Mouse (Mus musculus) kidney, adult 2 months (tissue): ENCODE data around the gene Rabgef1. TPM values are rescaled to one million over a fixed set of nuclear protein-coding genes. Genes with fewer than 3 reads are reported as not detected.
A peak's percentile ranks its signal among the peaks of the same experiment; 100 is the strongest.

Experiments
- DNase-seq: peaks from one replicate; pipeline ENCODE4 v3.0.0; 2021
- H3K27ac ChIP-seq: fragments of 200-500 bp; 2 replicates; pipeline ENCODE4 v1.5.1; 2012; ENCODE audit warnings: low read depth, low read length, control low read depth, inconsistent platforms; ENCODE audit not compliant: insufficient read depth
- H3K27me3 ChIP-seq: fragments of 200-500 bp; replicated peaks from 2 replicates; pipeline ENCODE4 v1.6.1; 2012; ENCODE audit warnings: mild to moderate bottlenecking, moderate library complexity, low read length, inconsistent platforms; ENCODE audit not compliant: control insufficient read depth, insufficient read depth
- H3K36me3 ChIP-seq: fragments of 200-500 bp; 2 replicates; pipeline ENCODE4 v1.6.1; 2012; ENCODE audit warnings: mild to moderate bottlenecking, moderate library complexity, low read length, inconsistent platforms; ENCODE audit not compliant: control insufficient read depth, insufficient read depth
- H3K4me1 ChIP-seq: fragments of 200-500 bp; 2 replicates; pipeline ENCODE4 v1.6.1; 2011; ENCODE audit warnings: low read length; ENCODE audit not compliant: control insufficient read depth, insufficient read depth
- H3K4me3 ChIP-seq: fragments of 200-500 bp; 2 replicates; pipeline ENCODE4 v1.5.1; 2011; ENCODE audit warnings: mild to moderate bottlenecking, low read depth, low read length, control low read depth; ENCODE audit not compliant: insufficient read depth
- CTCF ChIP-seq: fragments of 200-500 bp; conservative IDR thresholded peaks from 2 replicates; pipeline ENCODE4 v1.5.1; 2011; ENCODE audit warnings: low read depth, mild to moderate bottlenecking, control low read depth, low read length, moderate library complexity, mixed read lengths; ENCODE audit not compliant: insufficient read depth, insufficient read length
- POLR2A ChIP-seq: fragments of 200-500 bp; IDR thresholded peaks from one replicate; pipeline ENCODE4 v1.6.1; 2011; ENCODE audit warnings: low read depth, low read length, control low read depth
- WGBS: fragments of 180-500 bp; shearing (Covaris S2); methylation state at CpG from one replicate; pipeline ENCODE4 v1.1.7; 2018; 5-methylcytosine and 5-hydroxymethylcytosine counted together
- polyA plus RNA-seq: library from polyadenylated mRNA; depleted of rRNA; stranded (reverse); fragments of >200 nt; gene quantifications from 2 replicates; pipeline ENCODE4 v1.2.3, GENCODE M21; 2012

Rabgef1 gene
- polyA plus RNA-seq, 1 experiment, result 18.4 TPM

- Histone ChIP-seq H3K4me3 (peak overlapping the region; percentile 69), H3K27me3 (no peaks in the 10 kb centered on the region), H3K36me3 (no peaks in the 10 kb centered on the region), H3K27ac (peak overlapping the region; percentile 62), H3K4me1 (peaks cover 12% of the 10 kb centered on the region)
- under 1% methylated on average over 45 of the region's 46 CpGs for WGBS
- peak; percentile 66 for DNase-seq
- TF ChIP-seq CTCF, result no peak
- TF ChIP-seq POLR2A, result no peak
Measured at GRCm38 (mm10) chr5:130171956-130172601, 481 bp downstream of the Rabgef1 start.

- H3K36me3 ChIP-seq, result no peaks in the 10 kb centered on the region
- no peak overlapping the region for H3K27ac ChIP-seq
- no peaks in the 10 kb centered on the region for H3K27me3 ChIP-seq
- no peak for TF ChIP-seq POLR2A
- no peak for TF ChIP-seq CTCF
- 0 out of 2 replicates have a peak overlapping the region, but pooled peaks have one; percentile 69 for H3K4me3 ChIP-seq
- peaks cover 15% of the 10 kb centered on the region for H3K4me1 ChIP-seq
- no peak for DNase-seq
- 90% methylated on average over 4 of the region's 4 CpGs for WGBS
Measured at GRCm38 (mm10) chr5:130173012-130173411, 1.4 kb downstream of the Rabgef1 start.

- DNase-seq, result no peak
- Histone ChIP-seq H3K27ac (peak overlapping the region; percentile 4), H3K4me1 (peaks cover 8% of the 10 kb centered on the region; the same call in 1 of the 2 replicates), H3K36me3 (no peaks in the 10 kb centered on the region), H3K27me3 (no peaks in the 10 kb centered on the region), H3K4me3 (no peak overlapping the region)
- 52% methylated on average over 4 of the region's 4 CpGs for WGBS
- TF ChIP-seq POLR2A, result no peak
- no peak for TF ChIP-seq CTCF
Measured at GRCm38 (mm10) chr5:130177871-130178270, 6.3 kb downstream of the Rabgef1 start.

GRCm38 (mm10) chr5:130180362-130180761, 8.8 kb downstream of the Rabgef1 start:
- no peak for DNase-seq
- H3K27me3 ChIP-seq, result no peaks in the 10 kb centered on the region
- H3K4me1 ChIP-seq, result peaks cover 6% of the 10 kb centered on the region; the same call in 1 of the 2 replicates
- H3K4me3 ChIP-seq, result no peak overlapping the region
- H3K27ac ChIP-seq, result no peak overlapping the region
- WGBS, result 58% methylated on average over 7 of the region's 7 CpGs
- TF ChIP-seq CTCF, result 0 out of 2 replicates have a peak, but pooled peaks have one; percentile 11
- TF ChIP-seq POLR2A, result no peak
- no peaks in the 10 kb centered on the region for H3K36me3 ChIP-seq

GRCm38 (mm10) chr5:130181740-130182540, 10.3 kb downstream of the Rabgef1 start:
- 58% methylated on average over 6 of the region's 6 CpGs for WGBS
- Histone ChIP-seq H3K36me3 (no peaks in the 10 kb centered on the region), H3K27ac (no peak overlapping the region), H3K27me3 (no peaks in the 10 kb centered on the region), H3K4me1 (peaks cover 6% of the 10 kb centered on the region; the same call in 1 of the 2 replicates), H3K4me3 (no peak overlapping the region)
- TF ChIP-seq CTCF (no peak), POLR2A (no peak)
- DNase-seq, result no peak

GRCm38 (mm10) chr5:130182541-130182821, 10.9 kb downstream of the Rabgef1 start:
- Histone ChIP-seq H3K4me3 (no peak overlapping the region), H3K4me1 (peaks cover 6% of the 10 kb centered on the region; the same call in 1 of the 2 replicates), H3K36me3 (no peaks in the 10 kb centered on the region), H3K27ac (no peak overlapping the region), H3K27me3 (no peaks in the 10 kb centered on the region)
- no peak for DNase-seq
- no peak for TF ChIP-seq CTCF
- no peak for TF ChIP-seq POLR2A
- 63% methylated on average over 3 of the region's 3 CpGs for WGBS

GRCm38 (mm10) chr5:130184193-130184856, 12.7 kb downstream of the Rabgef1 start:
- Histone ChIP-seq H3K4me3 (no peak overlapping the region), H3K27me3 (no peaks in the 10 kb centered on the region), H3K4me1 (peaks cover 3% of the 10 kb centered on the region; the same call in 1 of the 2 replicates), H3K36me3 (no peaks in the 10 kb centered on the region), H3K27ac (no peak overlapping the region)
- DNase-seq, result no peak
- 65% methylated on average over 9 of the region's 9 CpGs for WGBS
- TF ChIP-seq CTCF, result no peak
- no peak for TF ChIP-seq POLR2A
